Mouse (Mus musculus): Measurements from ENCODE around the gene Smim23. TPM values are rescaled to one million over a fixed set of nuclear protein-coding genes. Genes with fewer than 3 reads are reported as not detected.

The Smim23 gene
- polyA plus RNA-seq, 1 experiment from 2014 or later: not detected

DNA sequence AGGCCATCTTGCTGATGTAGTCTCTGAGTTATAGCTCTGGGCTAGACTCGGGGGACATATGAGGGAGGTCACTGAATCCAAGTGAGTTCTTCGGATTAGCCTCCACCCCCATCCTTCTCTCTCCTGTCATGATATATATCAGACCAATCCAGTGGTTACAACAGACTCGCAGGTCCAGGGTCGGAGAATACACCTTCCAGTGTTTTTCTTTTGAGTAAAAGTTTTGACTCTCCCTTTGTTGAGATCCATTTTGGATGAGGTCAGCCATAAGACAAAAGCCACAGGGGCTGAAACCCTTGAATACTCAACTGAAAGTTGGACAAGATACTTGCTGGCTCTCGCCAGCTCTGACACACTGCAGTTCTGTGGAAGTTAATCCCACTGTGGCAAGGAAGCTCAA is 38.2 kb downstream of the Smim23 start:
- H3K4me2 ChIP-seq (ENCODE audit: low read length): no peak overlapping the region
- WGBS: 85% methylated on average over 5 of the region's 5 CpGs
- no peak for ATAC-seq

DNA sequence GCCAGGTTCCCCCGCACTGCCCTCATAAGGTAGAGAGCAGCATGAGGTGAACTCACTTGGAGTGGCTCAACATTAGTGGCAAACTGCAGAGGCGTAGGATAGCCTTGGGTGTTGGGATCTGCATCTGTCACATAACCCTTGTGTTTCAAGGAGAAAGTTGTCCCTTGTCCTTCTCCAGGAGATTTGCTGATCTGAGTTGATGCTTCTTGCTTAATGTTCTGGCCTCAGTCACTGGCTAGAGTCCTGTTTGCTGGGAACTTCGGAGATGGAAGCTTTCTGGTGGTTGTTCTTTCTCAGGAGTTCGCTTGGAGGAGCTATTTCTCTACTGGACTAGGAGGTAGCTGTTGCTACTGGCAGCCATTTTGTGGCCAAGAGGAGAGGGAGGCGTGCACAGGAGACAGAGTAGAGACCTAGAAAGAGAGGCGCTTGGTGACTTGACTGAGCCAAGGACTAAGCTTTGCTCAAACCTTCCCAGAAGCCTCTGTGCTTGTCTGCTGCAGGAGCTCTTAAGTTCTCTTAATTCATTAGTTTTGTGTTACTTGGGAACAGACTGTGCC is 38.7 kb downstream of the Smim23 start:
- no peak overlapping the region for H3K4me2 ChIP-seq (ENCODE audit: low read length)
- H3K9ac ChIP-seq (ENCODE audit: low read depth, low read length): no peak overlapping the region
- no peaks in the 10 kb centered on the region for H3K36me3 ChIP-seq (ENCODE audit: control insufficient read depth, insufficient read depth, low read length)
- H3K4me1 ChIP-seq (ENCODE audit: control insufficient read depth, insufficient read depth, low read depth, low read length): no peaks in the 10 kb centered on the region
- H3K27me3 ChIP-seq (replicated peaks; ENCODE audit: control insufficient read depth, insufficient read depth, low read length): no peaks in the 10 kb centered on the region
- WGBS: 91% methylated on average over 6 of the region's 6 CpGs
- no peak overlapping the region for H3K4me3 ChIP-seq (ENCODE audit: low read length)
- H3K9me3 ChIP-seq (ENCODE audit: control insufficient read depth, low read length): no peaks in the 10 kb centered on the region
- H3K27ac ChIP-seq (ENCODE audit: low read depth, low read length): no peak overlapping the region
- ATAC-seq: no peak

More for the DNA sequence above, 38.2 kb downstream of the Smim23 start:
- H3K4me3 ChIP-seq (ENCODE audit: low read length): no peak overlapping the region
- H3K4me1 ChIP-seq (ENCODE audit: control insufficient read depth, insufficient read depth, low read depth, low read length): no peaks in the 10 kb centered on the region
- no peak overlapping the region for H3K27ac ChIP-seq (ENCODE audit: low read depth, low read length)
- H3K9me3 ChIP-seq (ENCODE audit: control insufficient read depth, low read length): no peaks in the 10 kb centered on the region
- H3K27me3 ChIP-seq (replicated peaks; ENCODE audit: control insufficient read depth, insufficient read depth, low read length): no peaks in the 10 kb centered on the region
- no peak overlapping the region for H3K9ac ChIP-seq (ENCODE audit: low read depth, low read length)
- no peaks in the 10 kb centered on the region for H3K36me3 ChIP-seq (ENCODE audit: control insufficient read depth, insufficient read depth, low read length)

DNA sequence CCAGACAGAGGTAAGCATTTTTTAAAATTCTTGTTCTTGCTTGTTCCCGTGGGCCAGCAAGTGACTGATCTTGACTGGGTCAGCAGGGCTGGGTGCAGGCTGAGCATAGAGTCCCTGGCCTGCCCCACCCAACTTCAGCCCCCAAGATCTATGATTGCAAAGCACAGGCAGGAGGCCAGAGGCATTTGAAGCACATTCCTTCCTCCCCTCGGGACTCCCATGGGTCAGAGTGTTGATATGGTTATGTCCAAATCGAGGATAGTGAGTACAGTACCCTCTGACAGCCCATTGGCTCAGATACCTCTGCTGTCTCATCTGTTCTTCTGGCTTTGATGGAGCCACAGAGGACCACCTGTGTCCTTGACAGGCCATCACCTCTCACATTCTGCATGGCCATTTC is 41.7 kb downstream of the Smim23 start:
- H3K27ac ChIP-seq (ENCODE audit: low read depth, low read length): no peak overlapping the region
- H3K9me3 ChIP-seq (ENCODE audit: control insufficient read depth, low read length): no peaks in the 10 kb centered on the region
- H3K36me3 ChIP-seq (ENCODE audit: control insufficient read depth, insufficient read depth, low read length): no peaks in the 10 kb centered on the region
- H3K27me3 ChIP-seq (replicated peaks; ENCODE audit: control insufficient read depth, insufficient read depth, low read length): no peaks in the 10 kb centered on the region
- no peak for ATAC-seq
- H3K9ac ChIP-seq (ENCODE audit: low read depth, low read length): no peak overlapping the region
- no peak overlapping the region for H3K4me3 ChIP-seq (ENCODE audit: low read length)
- WGBS: 88% methylated on average over 3 of the region's 3 CpGs
- H3K4me1 ChIP-seq (ENCODE audit: control insufficient read depth, insufficient read depth, low read depth, low read length): no peaks in the 10 kb centered on the region
- no peak overlapping the region for H3K4me2 ChIP-seq (ENCODE audit: low read length)

DNA sequence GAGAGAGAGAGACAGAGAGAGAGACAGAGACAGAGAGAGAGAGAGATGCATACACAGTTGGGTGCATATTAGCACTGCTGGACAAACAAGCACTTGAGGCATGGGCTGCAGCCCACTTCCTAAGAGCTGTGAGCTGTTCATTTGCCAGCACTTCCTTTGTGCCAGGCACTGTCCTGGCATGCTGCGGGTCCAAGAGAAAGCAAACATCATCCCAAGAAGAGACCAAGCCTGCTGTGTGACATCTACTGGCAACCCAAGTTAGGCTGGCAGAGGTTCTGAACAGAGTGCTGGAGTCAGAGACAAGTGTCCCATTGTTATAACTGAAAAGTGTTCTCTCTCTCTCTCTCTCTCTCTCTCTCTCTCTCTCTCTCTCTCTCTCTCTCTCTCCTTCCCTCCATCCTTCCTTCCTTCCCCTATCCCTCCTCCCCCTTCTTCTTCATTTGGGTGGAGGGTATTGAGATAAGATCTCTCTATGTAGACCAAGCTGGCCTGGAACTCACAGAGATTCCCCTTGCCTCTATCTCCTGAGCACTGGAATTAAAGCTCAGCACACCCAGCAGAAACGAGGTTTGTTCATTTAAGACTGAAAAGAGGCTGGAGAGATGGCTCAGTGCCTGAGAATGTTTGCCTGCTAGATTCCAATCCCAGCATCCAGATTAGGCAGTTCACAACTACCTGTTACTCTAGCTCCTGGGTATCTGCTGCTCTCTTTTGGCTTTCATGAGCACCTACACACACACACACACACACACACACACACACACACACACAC is 42.6 kb downstream of the Smim23 start:
- WGBS: 36% methylated on average over 2 of the region's 2 CpGs
- peak overlapping the region; percentile 77; the same call in 1 of the 2 replicates for H3K27ac ChIP-seq (ENCODE audit: low read depth, low read length)
- H3K4me3 ChIP-seq (ENCODE audit: low read length): no peak overlapping the region
- H3K9me3 ChIP-seq (ENCODE audit: control insufficient read depth, low read length): no peaks in the 10 kb centered on the region
- no peak overlapping the region for H3K4me2 ChIP-seq (ENCODE audit: low read length)
- ATAC-seq: peak; percentile 93
- no peak overlapping the region for H3K9ac ChIP-seq (ENCODE audit: low read depth, low read length)
- H3K36me3 ChIP-seq (ENCODE audit: control insufficient read depth, insufficient read depth, low read length): no peaks in the 10 kb centered on the region
- no peaks in the 10 kb centered on the region for H3K4me1 ChIP-seq (ENCODE audit: control insufficient read depth, insufficient read depth, low read depth, low read length)
- no peaks in the 10 kb centered on the region for H3K27me3 ChIP-seq (replicated peaks; ENCODE audit: control insufficient read depth, insufficient read depth, low read length)

DNA sequence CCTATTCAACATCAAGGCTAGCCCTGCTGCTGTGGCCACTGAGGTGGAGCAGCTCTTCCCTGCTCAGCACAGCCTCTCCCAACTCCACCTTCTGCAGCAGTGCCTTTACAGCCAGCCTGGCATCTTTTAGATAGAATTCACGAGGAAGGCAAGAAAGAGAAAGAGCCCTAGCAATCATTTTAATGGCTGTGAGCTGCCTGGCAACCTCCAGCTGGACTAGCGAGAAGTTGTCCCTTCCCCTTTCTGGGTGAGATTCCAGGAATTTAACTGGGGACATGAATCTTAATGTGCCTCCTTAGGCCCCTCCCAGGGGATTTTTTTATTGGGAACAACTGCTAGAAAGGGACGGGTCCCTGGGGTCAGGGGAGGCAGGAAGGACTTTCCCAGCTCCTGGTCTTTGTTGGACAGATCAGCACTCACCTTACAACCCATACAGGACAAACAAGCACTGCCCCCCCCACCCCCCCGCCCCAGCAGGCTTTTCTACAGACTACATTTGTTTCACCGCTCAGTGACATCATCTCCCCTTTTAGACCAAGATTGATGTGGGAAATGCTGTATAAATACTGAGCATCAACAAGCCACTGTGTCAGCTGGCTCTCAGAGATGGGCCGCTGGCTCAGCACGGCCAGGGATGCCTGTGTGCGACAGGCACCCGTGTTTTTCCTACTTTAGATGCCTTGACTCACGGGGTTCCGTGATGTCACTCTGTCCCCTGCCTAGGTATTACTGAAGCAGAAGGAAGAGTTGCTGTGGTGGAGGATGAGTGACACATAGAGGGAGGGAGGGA is 43.5 kb downstream of the Smim23 start:
- Histone ChIP-seq H3K4me2 (ENCODE audit: low read length) (peak overlapping the region; percentile 15), H3K9me3 (ENCODE audit: control insufficient read depth, low read length) (no peaks in the 10 kb centered on the region), H3K36me3 (ENCODE audit: control insufficient read depth, insufficient read depth, low read length) (no peaks in the 10 kb centered on the region), H3K4me1 (ENCODE audit: control insufficient read depth, insufficient read depth, low read depth, low read length) (no peaks in the 10 kb centered on the region), H3K9ac (ENCODE audit: low read depth, low read length) (no peak overlapping the region), H3K27ac (ENCODE audit: low read depth, low read length) (peak overlapping the region; percentile 77), H3K4me3 (ENCODE audit: low read length) (no peak overlapping the region), H3K27me3 (replicated peaks; ENCODE audit: control insufficient read depth, insufficient read depth, low read length) (no peaks in the 10 kb centered on the region)
- 34% methylated on average over 11 of the region's 11 CpGs for WGBS
- ATAC-seq: peak; percentile 79

DNA sequence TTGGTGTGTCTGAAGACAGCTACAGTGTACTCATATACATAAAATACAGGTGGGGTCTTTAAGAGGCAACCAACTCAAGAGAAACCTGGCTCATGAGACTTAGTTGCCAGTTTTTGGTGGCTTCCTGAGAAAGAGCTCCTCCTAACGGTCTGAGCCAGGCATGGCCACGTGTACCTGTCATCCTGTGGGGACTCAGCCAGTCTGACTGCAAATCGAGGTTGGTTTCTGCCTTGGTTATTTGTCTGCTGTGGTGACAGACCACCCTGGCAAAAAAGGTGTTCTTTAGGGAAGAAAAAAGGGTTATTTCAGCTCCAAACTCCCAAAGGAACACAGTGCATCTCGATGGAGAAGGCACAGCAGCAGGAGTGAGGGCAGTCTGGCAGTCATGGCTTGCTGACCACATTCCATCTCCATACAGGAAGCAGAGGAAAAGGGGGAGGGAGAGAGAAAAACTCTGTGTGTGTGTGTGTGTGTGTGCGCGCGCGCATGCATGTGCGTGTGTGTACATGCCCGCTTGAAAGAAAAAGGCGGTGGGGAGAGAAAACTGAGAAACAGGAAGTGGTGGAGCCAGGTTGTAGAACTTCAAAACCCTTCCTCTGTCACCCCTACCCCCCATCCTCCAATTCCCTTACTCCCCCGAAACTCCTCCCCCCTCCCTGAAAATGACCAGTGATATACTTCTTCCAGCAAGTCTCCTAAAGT is 55.6 kb downstream of the Smim23 start:
- 83% methylated on average over 12 of the region's 12 CpGs for WGBS
- no peak overlapping the region for H3K27ac ChIP-seq (ENCODE audit: low read depth, low read length)
- H3K9ac ChIP-seq (ENCODE audit: low read depth, low read length): no peak overlapping the region
- H3K27me3 ChIP-seq (replicated peaks; ENCODE audit: control insufficient read depth, insufficient read depth, low read length): no peaks in the 10 kb centered on the region
- H3K4me2 ChIP-seq (ENCODE audit: low read length): no peak overlapping the region
- ATAC-seq: no peak
- H3K9me3 ChIP-seq (ENCODE audit: control insufficient read depth, low read length): 0 out of 2 replicates have a peak, but pooled peaks cover 3% of the 10 kb centered on the region
- H3K4me1 ChIP-seq (ENCODE audit: control insufficient read depth, insufficient read depth, low read depth, low read length): no peaks in the 10 kb centered on the region
- no peaks in the 10 kb centered on the region for H3K36me3 ChIP-seq (ENCODE audit: control insufficient read depth, insufficient read depth, low read length)
- H3K4me3 ChIP-seq (ENCODE audit: low read length): no peak overlapping the region

Other genes with a start within 250 kb of the Smim23 start
- gene Fbxw11, start 181.9 kb downstream of the Smim23 start, polyA plus RNA-seq (2015; fragmentation: Nextera tagmentation; extraction: Ambion mirVana): 106 and 121 TPM in 2 replicates